Mouse (Mus musculus) midbrain, embryonic 12.5 days (tissue): ENCODE data around the gene Tmem176b. TPM values are rescaled to one million over a fixed set of nuclear protein-coding genes. Genes with fewer than 3 reads are reported as not detected.

Experiments used
- polyA plus RNA-seq: library from polyadenylated mRNA; unstranded; fragments of >200 nt; fragmentation: Nextera tagmentation; extraction: Ambion mirVana; gene quantifications from 2 replicates; pipeline ENCODE4 v1.2.1, GENCODE M21; 2016

Gene Tmem176b
- polyA plus RNA-seq, 1 experiment from 2014 or later: 86.7 TPM

Other genes starting within 250 kb of the Tmem176b start
- gene Repin1, start 247.6 kb downstream of the Tmem176b start, polyA plus RNA-seq: 50.1 and 54.1 TPM in 2 replicates
- gene Gm44965, start 247.6 kb downstream of the Tmem176b start, polyA plus RNA-seq: 0.65 TPM in 1 of 2 replicates, not detected in the other
- gene Zfp775, start 239.4 kb downstream of the Tmem176b start, polyA plus RNA-seq: 13.3 and 15.7 TPM in 2 replicates
- gene AI854703, start 214.7 kb downstream of the Tmem176b start, polyA plus RNA-seq: 1.4 and 1.5 TPM in 2 replicates
- 0.45 and 0.77 TPM in 2 replicates for gene Gimap8, start 194.3 kb downstream of the Tmem176b start, polyA plus RNA-seq
- 1.7 and 2.6 TPM in 2 replicates for gene Gimap9, start 165.4 kb downstream of the Tmem176b start, polyA plus RNA-seq
- gene Gimap4, start 156.9 kb downstream of the Tmem176b start, polyA plus RNA-seq: 2.3 and 3.0 TPM in 2 replicates
- 5.7 and 6.9 TPM in 2 replicates for gene Gimap6, start 133.3 kb downstream of the Tmem176b start, polyA plus RNA-seq
- gene Gm28053, start 122.9 kb downstream of the Tmem176b start, polyA plus RNA-seq: not detected in 2 replicates
- gene Gimap7, start 122.9 kb downstream of the Tmem176b start, polyA plus RNA-seq: not detected in 2 replicates
- 5.0 and 5.5 TPM in 2 replicates for gene Gimap1, start 102.4 kb downstream of the Tmem176b start, polyA plus RNA-seq
- 0.87 and 0.97 TPM in 2 replicates for gene Gimap5, start 95.3 kb downstream of the Tmem176b start, polyA plus RNA-seq
- gene Gimap3, start 70.6 kb downstream of the Tmem176b start, polyA plus RNA-seq: not detected in 2 replicates
- 18.5 and 18.6 TPM in 2 replicates for gene Tmem176a, start 577 bp downstream of the Tmem176b start, polyA plus RNA-seq
- not detected in 2 replicates for gene Aoc1, start 31.4 kb upstream of the Tmem176b start, polyA plus RNA-seq
- gene 1600015I10Rik, start 88.4 kb upstream of the Tmem176b start, polyA plus RNA-seq: not detected in 2 replicates
- gene Doxl2, start 133.5 kb upstream of the Tmem176b start, polyA plus RNA-seq: not detected in 2 replicates
- gene Svs1, start 145.4 kb upstream of the Tmem176b start, polyA plus RNA-seq: not detected in 2 replicates
- 0.20 and 0.30 TPM in 2 replicates for gene Gpnmb, start 195.1 kb upstream of the Tmem176b start, polyA plus RNA-seq
- 60.9 and 67.0 TPM in 2 replicates for gene Malsu1, start 232.3 kb upstream of the Tmem176b start, polyA plus RNA-seq